Mouse (Mus musculus): ENCODE measurements at regions not wholly inside any gene's neighbourhood (a gene's known extent, or its start where the extent isn't known, plus 50 kb on each side); places are given as distances from the start of the nearest gene placed in this dataset.
"Not testable (repeated sequence)": the region's sequence is repeated elsewhere in the genome, so short reads cannot be mapped to it uniquely, and the experiment has no call there.

- no peak for DNase-seq
Measured at GRCm38 (mm10) chr13:107587678-107588077, 456.6 kb upstream of the Smim15 start.

GRCm38 (mm10) chr13:107585936-107586335 is 458.3 kb upstream of the Smim15 start:
- no peak for DNase-seq

GRCm38 (mm10) chr13:107585353-107585752 is 458.9 kb upstream of the Smim15 start:
- DNase-seq: no peak

GRCm38 (mm10) chr13:107578968-107579367 is 465.3 kb upstream of the Smim15 start:
- DNase-seq: no peak

- no peak for DNase-seq
Measured at GRCm38 (mm10) chr13:107577809-107578208, 466.4 kb upstream of the Smim15 start.

GRCm38 (mm10) chr13:107577272-107577671 is 467.0 kb upstream of the Smim15 start:
- no peak for DNase-seq

- no peak for DNase-seq
Measured at GRCm38 (mm10) chr13:107576701-107577100, 467.5 kb upstream of the Smim15 start.

GRCm38 (mm10) chr13:107575025-107575424 is 469.2 kb upstream of the Smim15 start:
- no peak for DNase-seq

- DNase-seq: no peak
Measured at GRCm38 (mm10) chr13:107573499-107574355, 470.5 kb upstream of the Smim15 start.

- DNase-seq: no peak
Measured at GRCm38 (mm10) chr13:107571539-107571938, 472.7 kb upstream of the Smim15 start.

GRCm38 (mm10) chr13:107569477-107569876 is 474.8 kb upstream of the Smim15 start:
- DNase-seq: no peak

- DNase-seq: peak; percentile 15
Measured at GRCm38 (mm10) chr13:107568701-107569121, 475.5 kb upstream of the Smim15 start.

- no peak for DNase-seq
Measured at GRCm38 (mm10) chr13:107562463-107562862, 481.8 kb upstream of the Smim15 start.

- DNase-seq: no peak
Measured at GRCm38 (mm10) chr13:107561529-107561928, 482.7 kb upstream of the Smim15 start.

GRCm38 (mm10) chr13:107555958-107556357 is 488.3 kb upstream of the Smim15 start:
- no peak for DNase-seq

- no peak for DNase-seq
Measured at GRCm38 (mm10) chr13:107554091-107554490, 490.2 kb upstream of the Smim15 start.

GRCm38 (mm10) chr13:107552165-107552564 is 492.1 kb upstream of the Smim15 start:
- DNase-seq: no peak

- DNase-seq: not testable (repeated sequence)
Measured at GRCm38 (mm10) chr13:107549995-107550394, 494.3 kb upstream of the Smim15 start.

GRCm38 (mm10) chr13:107547073-107547472 is 497.2 kb upstream of the Smim15 start:
- DNase-seq: no peak

GRCm38 (mm10) chr13:107546181-107546900 is 497.9 kb upstream of the Smim15 start:
- DNase-seq: peak; percentile 32

GRCm38 (mm10) chr13:107541635-107541955 is 502.7 kb upstream of the Smim15 start:
- no peak for DNase-seq

GRCm38 (mm10) chr13:107540784-107541634 is 503.2 kb upstream of the Smim15 start:
- DNase-seq: no peak

- no peak for DNase-seq
Measured at GRCm38 (mm10) chr13:107540305-107540704, 503.9 kb upstream of the Smim15 start.

Data from adrenal gland, postnatal 10 days (tissue).